Mouse (Mus musculus): ENCODE data around the gene Susd1.

The Susd1 gene

DNA sequence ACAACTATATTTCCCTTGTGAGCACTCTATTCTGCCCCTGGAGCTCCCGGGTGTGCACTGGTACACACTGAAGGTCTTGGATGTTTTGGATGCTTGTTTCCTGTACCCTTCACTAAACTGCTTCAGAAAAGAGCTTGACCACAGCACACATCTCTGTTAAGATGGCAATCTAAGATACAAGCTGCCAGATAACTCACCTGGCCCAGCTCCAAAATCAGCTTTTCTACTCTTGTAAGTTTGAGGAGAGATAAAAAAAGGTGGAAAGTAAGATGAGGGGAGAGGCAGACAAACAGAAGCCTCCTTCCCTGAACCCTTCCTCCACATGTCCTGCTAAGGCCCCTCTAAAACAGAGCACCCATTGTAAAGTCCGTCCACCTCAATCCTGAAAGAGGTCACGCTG is 115.7 kb downstream of the Susd1 start:
- DNase-seq (ENCODE audit: low spot score) = no peak

DNA sequence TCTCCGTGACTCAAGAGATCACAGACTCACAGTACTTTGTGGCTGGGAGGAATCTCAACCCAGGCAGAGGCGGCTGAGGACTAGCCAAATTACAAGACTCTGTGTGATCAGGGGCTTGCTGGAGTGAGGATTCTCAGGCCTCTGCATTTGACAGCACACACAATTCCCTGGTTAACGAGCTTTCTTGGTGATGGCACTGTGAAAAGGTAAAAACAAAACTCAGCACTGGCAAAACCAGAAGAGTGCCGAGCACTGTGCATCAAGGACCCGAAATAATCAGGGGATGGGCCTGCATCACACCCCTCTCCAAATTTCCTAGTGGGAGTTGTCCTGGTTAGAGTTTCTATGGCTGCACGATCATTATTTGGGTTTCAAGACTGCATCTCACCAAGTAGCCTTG is 116.4 kb downstream of the Susd1 start:
- no peak for DNase-seq (ENCODE audit: low spot score)

DNA sequence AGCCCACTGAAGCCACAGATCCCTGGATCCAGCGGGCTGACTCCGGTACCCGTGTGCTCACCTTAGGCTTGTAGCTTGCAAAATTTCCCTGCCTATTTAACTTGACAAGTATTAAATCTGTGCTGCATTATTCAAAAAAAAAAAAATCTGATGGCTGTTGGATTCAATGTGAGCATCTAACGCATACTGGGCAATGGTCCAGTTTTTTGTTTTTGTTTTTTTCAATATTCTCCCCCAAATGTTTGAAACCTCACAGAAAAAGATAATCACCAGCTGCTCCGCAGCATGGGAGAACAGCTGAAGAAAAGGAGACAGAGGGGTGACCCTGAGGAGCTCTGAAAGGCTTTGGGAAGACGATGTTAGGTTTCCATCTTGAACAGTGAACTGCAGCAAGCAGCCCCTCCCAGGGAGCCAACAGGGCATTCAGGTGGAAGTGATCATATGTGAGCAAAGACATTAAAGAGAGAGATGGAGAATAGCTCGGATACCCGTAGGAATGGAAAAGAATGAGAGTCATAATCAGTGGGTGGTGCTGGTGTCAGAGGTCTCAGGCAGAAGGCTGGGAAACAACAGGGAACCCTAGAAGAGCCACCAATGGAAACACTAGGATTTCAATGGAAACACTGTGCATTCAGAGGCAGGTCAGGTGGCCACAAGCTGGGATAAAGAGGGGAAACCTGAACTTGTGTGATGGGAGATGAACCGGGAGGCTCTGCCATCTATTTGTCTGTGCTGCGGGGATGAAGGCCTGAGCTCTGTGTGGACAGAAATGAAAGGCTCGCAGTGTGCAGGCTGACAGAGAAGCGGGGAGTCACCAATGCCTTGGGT is 117.0 kb downstream of the Susd1 start:
- no peak for DNase-seq (ENCODE audit: low spot score)

DNA sequence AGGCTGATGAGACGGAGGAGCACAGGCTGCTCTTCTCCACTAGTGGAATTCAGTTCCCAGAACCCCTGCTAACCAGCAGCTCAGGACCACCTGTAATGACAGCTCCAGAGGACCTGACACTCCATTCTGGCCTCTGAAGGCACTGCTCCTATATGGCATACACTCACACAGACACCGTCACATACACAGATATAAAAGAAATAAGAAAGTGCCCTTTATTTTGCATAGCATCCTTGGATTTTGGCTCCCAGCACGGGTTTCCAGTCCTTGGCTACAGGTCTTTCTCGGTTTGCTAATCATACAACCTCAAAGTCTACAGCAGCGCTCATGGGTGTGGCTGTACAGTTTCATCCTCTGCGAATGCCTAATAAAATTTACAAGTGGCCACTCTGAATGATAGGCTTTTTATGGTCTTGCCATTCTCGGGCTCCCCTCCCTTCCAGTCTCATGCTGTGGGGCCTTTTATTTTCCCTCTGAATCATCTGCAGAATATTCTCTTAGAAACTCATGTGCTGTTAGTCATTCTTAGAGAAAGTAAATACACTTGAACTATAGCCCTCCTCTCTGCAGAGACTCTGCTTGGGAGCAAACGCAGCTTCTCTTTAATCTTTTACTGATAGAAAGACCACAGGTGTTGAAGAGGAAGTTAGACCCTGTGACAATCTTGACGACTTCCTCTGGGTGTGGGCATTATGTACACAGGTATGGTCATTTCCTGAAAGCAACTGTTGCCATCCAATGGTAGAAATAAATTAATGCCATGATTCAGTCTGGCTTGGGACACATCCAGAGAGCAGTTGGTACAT is 119.1 kb downstream of the Susd1 start:
- DNase-seq (ENCODE audit: low spot score) = no peak

DNA sequence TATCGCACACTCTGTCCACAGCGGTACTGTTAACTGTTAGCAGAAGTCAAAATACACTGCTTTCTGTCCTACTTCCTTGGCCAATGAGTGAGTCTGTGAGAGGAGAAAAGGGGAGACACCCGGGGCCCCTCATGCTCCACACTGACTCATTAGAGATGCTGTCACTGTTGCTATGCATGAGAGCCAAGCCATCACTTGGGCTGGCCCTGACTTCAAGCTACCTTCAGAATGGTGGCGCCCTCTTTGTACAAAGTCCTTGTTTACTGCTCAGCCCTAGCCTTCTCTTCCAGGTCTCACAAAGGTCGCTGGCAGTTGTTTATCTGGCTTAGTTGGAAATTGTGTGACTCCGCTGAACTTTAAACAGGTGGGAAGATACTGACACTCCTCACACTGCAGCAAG is 119.8 kb downstream of the Susd1 start:
- DNase-seq (ENCODE audit: low spot score) = no peak

DNA sequence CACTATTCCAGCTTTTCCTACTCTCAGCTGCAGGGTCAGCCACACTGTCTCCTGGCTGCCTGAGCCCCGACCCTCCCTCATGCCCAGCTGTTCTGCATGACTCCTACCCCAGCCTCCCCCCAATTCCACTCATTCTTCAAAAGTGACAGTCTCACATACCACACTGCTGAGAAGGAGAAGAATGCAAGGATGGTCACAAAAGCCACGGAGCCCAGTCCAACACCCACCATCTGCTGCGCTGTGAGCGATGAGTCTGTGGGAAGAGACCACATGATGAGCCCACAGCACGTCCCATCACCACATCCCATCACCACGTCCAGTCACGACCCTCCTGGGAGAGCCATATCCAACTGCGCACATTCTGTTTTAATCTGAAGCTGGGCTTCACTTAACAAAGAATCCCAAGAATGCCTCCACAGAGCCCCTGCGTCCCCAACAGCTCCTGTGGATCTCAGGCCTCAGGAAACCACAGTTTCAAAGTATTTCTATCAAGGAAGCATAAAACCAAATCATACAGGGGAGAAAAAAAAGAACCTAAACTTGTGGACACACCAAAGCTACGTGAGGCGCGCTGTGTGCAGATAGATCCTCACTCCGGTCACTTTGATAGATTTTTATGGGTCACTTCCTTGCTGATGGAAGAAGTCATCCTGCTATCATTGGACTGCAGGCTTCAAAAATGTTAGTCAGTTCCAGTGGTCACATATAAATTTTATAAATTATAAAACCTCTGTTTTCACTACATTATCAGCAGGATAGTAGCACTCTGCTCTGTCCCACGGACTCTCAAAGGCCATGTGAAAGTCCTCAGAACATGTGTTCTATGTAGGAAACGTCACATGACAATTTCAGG is 122.7 kb downstream of the Susd1 start:
- no peak for DNase-seq (ENCODE audit: low spot score)

DNA sequence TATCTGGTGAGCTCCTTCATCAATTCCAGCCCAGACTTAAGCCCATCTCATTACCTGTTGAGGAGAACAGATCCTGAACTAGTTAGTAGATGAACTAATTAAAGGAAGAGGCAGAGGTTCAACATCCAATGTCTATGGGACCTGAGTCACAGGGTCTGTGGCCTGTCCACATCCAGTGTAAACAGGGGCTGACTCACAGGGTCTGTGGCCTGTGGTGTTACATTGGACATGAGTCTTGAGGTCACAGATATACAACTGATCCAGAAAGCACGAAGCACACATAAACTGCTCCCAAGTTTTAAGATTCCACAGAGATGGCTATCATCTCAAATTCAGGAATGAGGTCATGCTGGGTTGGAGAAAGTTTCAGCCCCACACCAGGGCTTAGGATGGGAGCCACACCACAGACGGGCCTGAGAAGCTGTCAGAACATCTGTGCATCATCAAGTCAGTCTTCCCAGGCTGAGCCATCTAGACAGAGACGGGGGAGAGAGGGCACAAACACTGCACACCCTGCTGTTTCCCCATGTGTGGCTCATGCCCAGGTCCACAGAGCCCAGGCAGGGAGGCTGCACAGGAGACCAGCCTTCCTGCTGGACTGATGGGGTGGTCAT is 123.4 kb downstream of the Susd1 start:
- DNase-seq (ENCODE audit: low spot score) = no peak

DNA sequence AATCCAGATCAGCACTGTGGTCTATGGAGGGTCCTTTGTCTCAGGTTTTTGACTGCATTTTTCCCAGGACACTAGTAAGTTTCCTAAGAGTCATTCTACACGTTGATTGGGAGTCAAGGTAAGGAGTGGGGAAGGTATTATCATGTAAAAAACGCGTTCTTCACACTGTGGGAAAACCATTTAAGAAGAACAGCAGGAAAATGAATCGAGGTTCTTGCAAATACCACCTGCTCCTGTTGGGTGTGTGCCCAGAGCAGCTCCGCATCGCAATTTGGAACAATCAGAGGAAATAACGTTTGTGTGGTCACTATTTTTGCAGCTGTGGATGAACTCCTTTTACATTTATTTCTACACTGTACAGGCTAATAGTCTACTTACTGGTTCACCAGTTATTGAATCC is 125.5 kb downstream of the Susd1 start:
- DNase-seq (ENCODE audit: low spot score) = no peak

DNA sequence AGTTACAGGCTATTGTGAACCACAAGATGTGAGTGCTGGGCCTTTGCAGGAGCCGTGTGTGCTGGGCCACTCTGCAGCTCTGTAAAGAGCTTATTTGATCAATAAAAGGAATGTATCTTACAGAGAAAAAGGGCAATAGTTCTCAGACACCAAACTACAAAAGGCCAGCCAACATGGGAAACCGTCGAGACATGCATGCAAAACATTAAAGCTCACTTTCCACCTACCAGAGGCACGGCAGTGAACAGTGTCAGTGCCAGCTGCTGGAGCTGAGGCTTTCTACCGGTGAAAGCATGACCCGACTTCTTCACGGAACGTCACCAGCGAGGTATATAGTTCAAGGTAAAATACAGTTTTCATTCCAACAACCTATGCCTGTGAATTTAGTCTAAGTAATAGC is 127.8 kb downstream of the Susd1 start:
- DNase-seq (ENCODE audit: low spot score) = no peak

DNA sequence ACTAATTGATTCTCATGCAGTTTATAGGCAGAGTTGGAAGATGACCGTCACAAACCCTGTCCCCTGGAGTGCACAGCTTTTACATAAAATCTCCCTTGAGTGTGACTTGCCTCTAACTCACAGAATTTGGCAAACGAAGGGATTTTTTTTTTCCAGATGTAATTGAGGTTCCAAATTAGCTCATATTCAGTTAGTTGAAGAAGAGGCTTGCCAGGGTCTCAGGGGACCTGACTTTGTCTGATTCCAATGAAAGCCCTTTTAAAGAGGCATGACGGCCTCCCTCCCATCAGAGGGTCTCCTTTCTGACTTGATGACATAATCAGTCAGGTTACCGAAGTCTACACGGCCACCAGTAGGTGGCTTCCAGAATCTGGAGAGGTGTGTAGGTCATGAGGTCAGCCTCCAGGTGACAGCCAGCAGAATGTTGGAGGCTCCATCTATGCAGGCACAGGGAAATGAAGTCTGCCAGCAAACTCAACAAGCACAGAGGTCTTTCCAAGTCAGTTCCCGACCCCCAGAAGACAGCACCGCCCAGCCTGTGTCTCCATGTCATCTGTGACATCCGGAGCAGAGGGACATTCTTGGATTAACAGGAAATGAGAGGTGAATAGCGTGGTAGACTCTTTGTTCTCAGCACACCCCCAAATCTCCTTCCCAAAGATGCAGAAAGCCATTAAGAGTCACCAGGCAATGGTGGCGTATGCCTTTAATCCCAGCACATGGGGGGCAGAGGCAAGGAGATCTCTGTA is 130.4 kb downstream of the Susd1 start:
- no peak for DNase-seq (ENCODE audit: low spot score)

DNA sequence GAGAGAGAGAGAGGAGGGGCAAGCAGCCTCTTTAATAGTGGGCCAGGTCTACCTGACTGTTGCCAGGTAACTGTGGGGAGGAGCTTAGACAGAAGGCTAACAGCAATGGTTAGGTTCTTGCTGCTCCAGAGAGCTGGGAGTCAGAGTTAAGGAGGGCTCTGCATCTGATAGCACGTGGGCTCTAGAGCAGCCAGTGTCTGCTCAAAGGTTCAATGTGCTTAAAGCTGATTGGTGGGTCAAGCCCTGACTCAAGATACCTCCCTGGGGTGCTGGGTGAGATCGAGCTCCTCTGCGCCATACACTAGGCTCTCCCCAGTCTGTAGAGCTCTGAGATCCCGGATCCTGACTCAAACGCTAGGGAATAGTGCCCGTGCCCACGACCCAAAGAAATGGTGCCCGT is 136.0 kb downstream of the Susd1 start:
- DNase-seq (ENCODE audit: low spot score) = no peak

DNA sequence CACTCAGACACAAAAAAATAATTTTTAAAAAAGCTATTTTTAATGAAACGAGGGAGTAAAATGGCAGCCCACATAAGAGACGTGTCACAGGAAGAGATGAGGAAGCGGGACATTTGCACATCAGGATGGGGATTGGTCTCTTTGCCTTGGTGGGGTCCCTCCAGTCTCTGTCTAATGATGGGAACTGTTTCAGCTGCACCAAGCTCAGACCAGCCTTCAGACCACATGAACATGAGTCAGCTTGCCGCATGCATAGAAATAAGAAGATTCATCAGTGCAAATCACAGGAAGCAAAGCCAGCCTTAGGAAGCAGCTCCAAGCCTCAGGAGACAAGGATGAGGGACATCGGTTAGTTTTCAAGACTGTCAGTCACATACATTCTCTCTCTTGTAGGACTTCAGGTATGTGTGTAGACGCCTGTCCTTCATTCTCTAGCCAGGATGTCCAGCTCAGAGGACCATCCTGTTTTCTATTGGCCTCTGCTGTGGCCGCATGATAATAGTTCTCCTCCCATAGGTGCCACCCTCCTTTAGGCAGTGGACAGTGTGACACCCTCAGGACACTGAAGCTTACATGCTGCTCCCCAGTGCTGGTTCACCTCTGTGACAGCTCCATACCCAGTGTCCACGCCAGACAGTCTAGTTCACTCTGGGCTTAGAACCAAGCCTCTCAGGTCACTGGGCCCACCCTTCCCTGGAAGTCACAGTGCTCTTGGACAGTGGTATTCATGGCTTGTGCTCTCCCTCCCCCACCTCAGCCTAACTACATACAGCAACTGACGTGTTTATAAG is 137.2 kb downstream of the Susd1 start:
- no peak for DNase-seq (ENCODE audit: low spot score)

DNA sequence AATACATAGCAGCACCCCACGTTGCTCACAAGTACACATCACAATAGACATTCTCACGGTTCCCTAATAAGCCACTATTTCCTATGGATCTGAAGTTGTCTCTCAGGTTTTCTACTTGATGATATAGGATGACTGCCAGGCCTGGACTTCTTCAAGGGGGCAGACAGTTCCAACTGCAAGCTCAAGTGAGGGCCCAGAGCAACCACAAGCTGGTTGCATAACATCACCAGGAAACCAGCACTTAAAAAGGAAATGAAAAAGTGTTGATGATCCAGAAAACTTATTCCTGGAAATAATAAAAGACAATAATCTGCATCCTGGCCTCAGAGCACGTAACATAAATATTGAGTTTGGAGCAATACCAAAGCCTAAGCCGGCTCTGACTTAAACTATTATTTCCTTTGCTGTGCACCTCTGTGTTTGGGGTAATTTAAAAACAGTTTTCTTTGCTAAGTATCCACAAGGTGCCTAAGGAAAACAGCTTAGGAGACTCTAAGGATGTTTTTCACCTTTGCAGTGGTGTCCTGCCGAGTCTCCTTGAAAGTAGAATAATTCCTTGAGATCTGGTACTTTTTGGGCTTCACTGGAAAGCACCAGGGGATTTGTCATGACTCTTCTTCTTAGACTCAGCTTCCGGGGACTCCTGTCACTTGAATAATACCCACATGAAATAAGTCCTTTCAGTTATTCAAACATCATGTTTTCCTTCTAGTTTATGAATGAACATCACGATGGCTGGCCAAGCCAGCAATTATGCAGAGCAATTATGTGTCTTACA is 139.5 kb downstream of the Susd1 start:
- DNase-seq (ENCODE audit: low spot score) = no peak

DNA sequence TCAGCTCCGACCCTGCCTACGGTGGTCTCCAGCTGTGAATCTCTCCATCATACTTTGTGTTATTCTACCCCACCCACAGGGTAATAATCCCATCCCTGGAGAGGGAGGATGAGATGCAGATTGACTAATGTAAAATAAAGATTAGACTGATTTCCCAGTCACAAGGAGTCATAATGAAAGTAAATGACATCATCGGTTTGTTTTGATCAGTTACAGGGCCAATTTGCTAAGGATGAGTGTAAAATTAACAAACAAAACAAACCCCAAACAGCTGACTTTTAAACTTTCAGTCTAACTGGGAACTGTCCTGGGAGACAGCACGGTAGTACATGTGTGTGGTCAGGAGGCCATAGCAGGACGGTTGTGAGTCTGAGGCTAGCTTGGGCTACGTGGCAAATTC is 143.3 kb downstream of the Susd1 start:
- no peak for DNase-seq (ENCODE audit: low spot score)

DNA sequence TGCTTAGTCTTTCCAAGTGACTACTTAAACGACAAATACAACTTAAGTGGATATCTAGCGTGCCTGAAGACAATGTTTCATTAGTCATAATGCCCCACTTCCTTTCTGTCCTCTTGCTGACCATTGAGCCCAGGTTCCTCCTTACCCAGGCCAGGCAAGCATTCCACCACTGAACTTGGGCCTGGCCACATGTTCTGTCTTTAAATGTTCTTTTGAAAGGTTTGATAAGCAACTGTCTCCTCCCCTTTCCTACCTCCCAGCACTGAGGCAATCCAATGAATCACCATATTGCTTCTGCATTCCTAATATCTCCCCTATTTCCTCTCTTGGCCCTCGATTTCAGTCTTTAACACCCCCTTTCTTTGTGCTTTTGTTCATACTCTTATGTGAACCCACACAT is 143.8 kb downstream of the Susd1 start:
- DNase-seq (ENCODE audit: low spot score) = no peak

DNA sequence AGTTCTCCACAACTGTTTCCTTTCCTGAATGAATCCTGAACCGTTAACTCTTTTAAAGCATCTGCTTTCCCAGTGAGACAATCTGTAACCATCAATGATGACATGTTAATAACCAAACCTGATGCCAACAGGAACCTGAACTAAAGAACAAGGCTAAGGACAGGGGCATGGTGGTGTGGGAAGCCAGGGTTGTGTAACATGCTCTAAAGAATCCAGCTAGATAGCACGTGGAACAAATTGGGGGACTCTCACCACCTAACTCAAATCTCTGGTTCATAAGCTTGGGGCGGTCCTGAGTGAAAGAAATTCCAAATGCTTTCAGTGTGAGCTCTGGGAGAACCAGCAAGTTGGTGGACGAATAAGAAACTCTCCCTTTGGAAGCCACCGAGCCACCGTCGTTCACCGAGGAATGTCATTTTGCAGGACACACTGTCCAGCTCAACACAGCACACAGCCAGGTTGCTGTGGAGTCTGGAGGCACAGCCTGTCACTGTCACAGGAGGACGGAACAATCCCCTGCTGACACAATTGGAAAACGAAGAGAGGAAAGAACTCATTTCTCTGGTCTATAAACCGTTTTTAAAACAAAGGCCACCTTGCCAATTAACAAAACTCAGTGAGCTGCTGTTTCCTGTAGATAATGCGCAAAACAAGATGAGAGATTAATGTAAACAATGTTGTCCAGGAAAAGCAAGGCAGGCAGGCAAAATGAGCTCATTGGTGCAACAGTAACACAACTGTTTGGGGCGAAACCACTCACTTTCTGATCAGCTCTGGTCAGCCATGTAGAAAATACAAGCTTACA is 146.3 kb downstream of the Susd1 start:
- DNase-seq (ENCODE audit: low spot score) = no peak

DNA sequence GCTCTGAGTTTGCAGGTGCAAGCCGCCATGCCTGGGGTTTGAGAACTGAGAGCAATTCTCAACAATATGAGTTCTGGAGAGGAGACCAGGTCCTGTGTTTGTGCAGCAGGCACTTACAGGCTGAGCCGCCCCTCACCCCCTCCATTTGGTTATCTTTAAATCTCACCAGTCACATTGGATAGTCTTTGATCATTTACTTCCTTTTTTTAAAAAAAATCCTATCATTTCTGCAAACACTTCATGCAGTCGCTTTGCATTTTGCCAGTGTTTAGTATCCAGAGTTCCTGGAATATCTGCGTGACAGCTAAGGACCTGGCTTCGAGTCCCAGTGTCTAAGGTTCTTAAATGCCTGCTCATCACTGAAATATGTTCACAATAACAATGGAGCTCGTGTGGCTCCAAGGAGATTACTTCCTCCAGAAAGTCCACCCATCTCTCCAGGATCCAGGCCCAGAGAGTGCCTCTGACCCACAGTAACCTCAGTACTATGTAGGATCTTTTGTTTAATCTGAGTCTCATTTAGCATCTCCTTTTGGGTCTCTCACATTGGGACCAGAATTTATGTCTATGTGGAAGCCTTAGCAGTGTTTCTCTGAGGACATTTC is 147.4 kb downstream of the Susd1 start:
- no peak for DNase-seq (ENCODE audit: low spot score)

DNA sequence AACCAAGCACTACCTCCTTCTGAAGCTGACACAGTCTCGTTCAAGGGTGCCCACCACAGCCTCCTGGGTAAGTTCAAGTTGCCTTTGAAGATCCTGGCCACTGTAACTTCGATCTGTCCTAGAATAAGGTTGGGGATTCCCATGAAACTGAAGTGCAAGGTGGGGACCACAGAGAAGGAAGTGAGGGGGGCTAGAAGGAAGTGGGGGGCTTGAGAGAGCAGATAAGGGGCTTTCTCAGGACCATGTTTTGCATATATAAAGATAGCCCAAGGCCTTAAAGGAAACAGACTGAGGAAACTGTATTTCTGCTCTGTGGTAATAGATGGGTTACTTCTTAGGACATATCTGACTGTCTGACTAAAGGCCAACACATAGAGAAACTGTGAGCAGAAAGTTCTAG is 151.3 kb downstream of the Susd1 start:
- no peak for DNase-seq (ENCODE audit: low spot score)
